Mouse (Mus musculus) limb, embryonic 13.5 days (tissue): Measurements from ENCODE around the gene Evi2b. TPM values are rescaled to one million over a fixed set of nuclear protein-coding genes. Genes with fewer than 3 reads are reported as not detected.
A peak's percentile ranks its signal among the peaks of the same experiment; 100 is the strongest.

Experiments
- ATAC-seq: fragments of 200-750 bp; cut with Nextera tagmentation; 2 replicates; pipeline ENCODE4 v1.8.0; 2017; ENCODE audit warnings: low read depth, moderate number of reproducible peaks, moderate TSS enrichment; ENCODE audit not compliant: low FRiP score
- H3K27ac ChIP-seq: fragments of 300-500 bp; sonication (generic); 2 replicates; pipeline ENCODE4 v1.5.1; 2015; ENCODE audit warnings: inconsistent platforms, mild to moderate bottlenecking, moderate library complexity
- H3K27me3 ChIP-seq: fragments of 300-500 bp; sonication (generic); 2 replicates; pipeline ENCODE4 v1.6.1; 2015; ENCODE audit warnings: mild to moderate bottlenecking, inconsistent platforms
- H3K36me3 ChIP-seq: fragments of 300-500 bp; sonication (generic); 2 replicates; pipeline ENCODE4 v1.6.1; 2015; ENCODE audit warnings: inconsistent platforms, mild to moderate bottlenecking, moderate library complexity
- H3K4me1 ChIP-seq: fragments of 300-500 bp; sonication (generic); 2 replicates; pipeline ENCODE4 v1.6.1; 2015; ENCODE audit warnings: inconsistent platforms
- H3K4me2 ChIP-seq: fragments of 300-500 bp; sonication (generic); replicated peaks from 2 replicates; pipeline ENCODE4 v1.6.1; 2015; ENCODE audit warnings: inconsistent platforms, mild to moderate bottlenecking, moderate library complexity
- H3K4me3 ChIP-seq: fragments of 300-500 bp; sonication (generic); 2 replicates; pipeline ENCODE4 v1.5.1; 2015; ENCODE audit warnings: moderate library complexity, mild to moderate bottlenecking, inconsistent platforms
- H3K9ac ChIP-seq: fragments of 300-500 bp; sonication (generic); 2 replicates; pipeline ENCODE4 v1.6.1; 2015; ENCODE audit warnings: mild to moderate bottlenecking, inconsistent platforms
- H3K9me3 ChIP-seq: fragments of 300-500 bp; sonication (generic); 2 replicates; pipeline ENCODE4 v1.6.1; 2016; ENCODE audit warnings: inconsistent platforms
- WGBS: fragments of 180-500 bp; shearing (Covaris S2); methylation state at CpG from one replicate; pipeline ENCODE4 v1.1.7; 2015; 5-methylcytosine and 5-hydroxymethylcytosine counted together
- polyA plus RNA-seq: library from polyadenylated mRNA; unstranded; fragments of >200 nt; fragmentation: Nextera tagmentation; extraction: Ambion mirVana; gene quantifications from 2 replicates; pipeline ENCODE4 v1.2.1, GENCODE M21; 2015

Gene Evi2b
- polyA plus RNA-seq = 0.29 and 0.68 TPM in 2 replicates

- Histone ChIP-seq H3K4me3 (no peak within 1 kb of the TSS), H3K27ac (no peak within 1 kb of the TSS), H3K27me3 (no peaks in the 10 kb centered on the region), H3K36me3 (peaks cover 27% of the 10 kb centered on the region), H3K4me2 (no peak within 1 kb of the TSS), H3K9ac (no peak within 1 kb of the TSS), H3K9me3 (no peaks in the 10 kb centered on the region), H3K4me1 (no peaks in the 10 kb centered on the region)
- ATAC-seq = no peak
- WGBS = 81% methylated on average over 10 of the region's 10 CpGs
These were observed at the start of gene Evi2b for GRCm38 (mm10) chr11:79523560-79524309. Gene Evi2b (minus strand): TSS chr11:79523762.

GRCm38 (mm10) chr11:79570319-79570718 is 46.8 kb upstream of the Evi2b start:
- H3K9ac ChIP-seq = no peak overlapping the region
- peaks cover 90% of the 10 kb centered on the region for H3K36me3 ChIP-seq
- H3K27me3 ChIP-seq = no peaks in the 10 kb centered on the region
- no peak overlapping the region for H3K27ac ChIP-seq
- H3K9me3 ChIP-seq = no peaks in the 10 kb centered on the region
- no peak overlapping the region for H3K4me3 ChIP-seq
- H3K4me1 ChIP-seq = no peaks in the 10 kb centered on the region
- 87% methylated on average over 2 of the region's 2 CpGs for WGBS
- no peak overlapping the region for H3K4me2 ChIP-seq
- ATAC-seq = no peak

GRCm38 (mm10) chr11:79568197-79568911 is 44.8 kb upstream of the Evi2b start:
- H3K4me3 ChIP-seq = no peak overlapping the region
- no peak overlapping the region for H3K4me2 ChIP-seq
- ATAC-seq = no peak
- no peak overlapping the region for H3K9ac ChIP-seq
- no peaks in the 10 kb centered on the region for H3K27me3 ChIP-seq
- H3K36me3 ChIP-seq = peaks cover 85% of the 10 kb centered on the region
- H3K4me1 ChIP-seq = no peaks in the 10 kb centered on the region
- no peaks in the 10 kb centered on the region for H3K9me3 ChIP-seq
- no peak overlapping the region for H3K27ac ChIP-seq
- WGBS = 84% methylated on average over 11 of the region's 11 CpGs

GRCm38 (mm10) chr11:79566947-79567346 is 43.4 kb upstream of the Evi2b start:
- ATAC-seq = no peak
- H3K4me1 ChIP-seq = no peaks in the 10 kb centered on the region
- H3K27me3 ChIP-seq = no peaks in the 10 kb centered on the region
- no peak overlapping the region for H3K9ac ChIP-seq
- no peak overlapping the region for H3K4me2 ChIP-seq
- peaks cover 88% of the 10 kb centered on the region for H3K36me3 ChIP-seq
- no peak overlapping the region for H3K4me3 ChIP-seq
- WGBS = 68% methylated on average over 1 of the region's 1 CpGs
- no peak overlapping the region for H3K27ac ChIP-seq
- no peaks in the 10 kb centered on the region for H3K9me3 ChIP-seq

GRCm38 (mm10) chr11:79563493-79563892 is 39.9 kb upstream of the Evi2b start:
- WGBS = 77% methylated on average over 7 of the region's 7 CpGs

GRCm38 (mm10) chr11:79560536-79560935 is 37.0 kb upstream of the Evi2b start:
- Histone ChIP-seq H3K4me3 (no peak overlapping the region), H3K4me2 (no peak overlapping the region), H3K9ac (no peak overlapping the region), H3K4me1 (no peaks in the 10 kb centered on the region), H3K27me3 (no peaks in the 10 kb centered on the region), H3K27ac (no peak overlapping the region), H3K9me3 (no peaks in the 10 kb centered on the region), H3K36me3 (peaks cover 85% of the 10 kb centered on the region)
- no peak for ATAC-seq
- 90% methylated on average over 4 of the region's 4 CpGs for WGBS

More at GRCm38 (mm10) chr11:79563493-79563892, 39.9 kb upstream of the Evi2b start:
- Histone ChIP-seq H3K4me2 (no peak overlapping the region), H3K4me3 (no peak overlapping the region), H3K27ac (no peak overlapping the region), H3K27me3 (no peaks in the 10 kb centered on the region), H3K9me3 (no peaks in the 10 kb centered on the region), H3K9ac (no peak overlapping the region), H3K36me3 (peaks cover 87% of the 10 kb centered on the region), H3K4me1 (no peaks in the 10 kb centered on the region)
- no peak for ATAC-seq

GRCm38 (mm10) chr11:79552622-79553021 is 29.1 kb upstream of the Evi2b start:
- WGBS = 75% methylated on average over 1 of the region's 1 CpGs
- no peaks in the 10 kb centered on the region for H3K4me1 ChIP-seq
- H3K4me2 ChIP-seq = no peak overlapping the region
- no peak overlapping the region for H3K9ac ChIP-seq
- no peak for ATAC-seq
- H3K9me3 ChIP-seq = no peaks in the 10 kb centered on the region
- no peak overlapping the region for H3K27ac ChIP-seq
- no peaks in the 10 kb centered on the region for H3K27me3 ChIP-seq
- H3K36me3 ChIP-seq = peaks cover 92% of the 10 kb centered on the region
- no peak overlapping the region for H3K4me3 ChIP-seq

- peaks cover 6% of the 10 kb centered on the region for H3K4me1 ChIP-seq
- no peak overlapping the region for H3K27ac ChIP-seq
- H3K27me3 ChIP-seq = no peaks in the 10 kb centered on the region
- H3K4me3 ChIP-seq = no peak overlapping the region
- 87% methylated on average over 3 of the region's 3 CpGs for WGBS
- H3K9ac ChIP-seq = no peak overlapping the region
- ATAC-seq = no peak
- H3K4me2 ChIP-seq = no peak overlapping the region
- H3K9me3 ChIP-seq = no peaks in the 10 kb centered on the region
- H3K36me3 ChIP-seq = peaks cover 69% of the 10 kb centered on the region
These were observed 12.7 kb upstream of the Evi2b start for GRCm38 (mm10) chr11:79536293-79536692.

GRCm38 (mm10) chr11:79535554-79535953 is 12.0 kb upstream of the Evi2b start:
- no peak overlapping the region for H3K4me3 ChIP-seq
- peaks cover 66% of the 10 kb centered on the region for H3K36me3 ChIP-seq
- H3K9me3 ChIP-seq = no peaks in the 10 kb centered on the region
- ATAC-seq = no peak
- WGBS = 95% methylated on average over 4 of the region's 4 CpGs
- H3K9ac ChIP-seq = no peak overlapping the region
- no peak overlapping the region for H3K4me2 ChIP-seq
- no peak overlapping the region for H3K27ac ChIP-seq
- no peaks in the 10 kb centered on the region for H3K27me3 ChIP-seq
- peaks cover 6% of the 10 kb centered on the region for H3K4me1 ChIP-seq

- peak overlapping the region; percentile 52 for H3K27ac ChIP-seq
- WGBS = 84% methylated on average over 8 of the region's 8 CpGs
- H3K4me2 ChIP-seq = no peak overlapping the region
- no peaks in the 10 kb centered on the region for H3K9me3 ChIP-seq
- no peak overlapping the region for H3K4me3 ChIP-seq
- H3K4me1 ChIP-seq = peaks cover 6% of the 10 kb centered on the region
- H3K36me3 ChIP-seq = peaks cover 56% of the 10 kb centered on the region
- no peak overlapping the region for H3K9ac ChIP-seq
- no peak for ATAC-seq
- H3K27me3 ChIP-seq = no peaks in the 10 kb centered on the region
These were observed 10.6 kb upstream of the Evi2b start for GRCm38 (mm10) chr11:79533950-79534690.

GRCm38 (mm10) chr11:79533311-79533710 is 9.7 kb upstream of the Evi2b start:
- Histone ChIP-seq H3K4me2 (no peak overlapping the region), H3K27me3 (no peaks in the 10 kb centered on the region), H3K4me3 (no peak overlapping the region), H3K9ac (no peak overlapping the region), H3K36me3 (peaks cover 59% of the 10 kb centered on the region), H3K4me1 (peaks cover 6% of the 10 kb centered on the region), H3K27ac (no peak overlapping the region), H3K9me3 (no peaks in the 10 kb centered on the region)
- ATAC-seq = no peak
- 84% methylated on average over 6 of the region's 6 CpGs for WGBS

- Histone ChIP-seq H3K27ac (no peak overlapping the region), H3K4me2 (no peak overlapping the region), H3K27me3 (no peaks in the 10 kb centered on the region), H3K9ac (no peak overlapping the region), H3K36me3 (peaks cover 54% of the 10 kb centered on the region), H3K4me3 (no peak overlapping the region), H3K9me3 (no peaks in the 10 kb centered on the region), H3K4me1 (peaks cover 6% of the 10 kb centered on the region)
- ATAC-seq = no peak
- 85% methylated on average over 4 of the region's 4 CpGs for WGBS
These were observed 7.9 kb upstream of the Evi2b start for GRCm38 (mm10) chr11:79531485-79531884.
